Mouse (Mus musculus) midbrain, embryonic 11.5 days (tissue): ENCODE measurements at regions not wholly inside any gene's neighbourhood (a gene's known extent, or its start where the extent isn't known, plus 50 kb on each side); places are given as distances from the start of the nearest gene placed in this dataset.

Source experiments
- ATAC-seq: fragments of 200-750 bp; cut with Nextera tagmentation; 2 replicates; pipeline ENCODE4 v1.8.0; 2017; ENCODE audit warnings: moderate TSS enrichment, moderate library complexity; ENCODE audit not compliant: low FRiP score
- DNase-seq: peaks from one replicate; pipeline ENCODE4 v3.0.0; 2015; ENCODE audit warnings: low spot score; ENCODE audit errors: missing footprints
- H3K27ac ChIP-seq: fragments of 300-500 bp; sonication (generic); 2 replicates; pipeline ENCODE4 v1.5.1; 2014; ENCODE audit warnings: low read depth, low read length
- H3K27me3 ChIP-seq: fragments of 300-500 bp; sonication (generic); 2 replicates; pipeline ENCODE4 v1.6.1; 2014; ENCODE audit warnings: mild to moderate bottlenecking, low read length, moderate library complexity, mixed read lengths; ENCODE audit not compliant: control insufficient read depth, insufficient read depth
- H3K36me3 ChIP-seq: fragments of 300-500 bp; sonication (generic); 2 replicates; pipeline ENCODE4 v1.6.1; 2014; ENCODE audit warnings: mild to moderate bottlenecking, low read length, moderate library complexity, mixed read lengths; ENCODE audit not compliant: control insufficient read depth, insufficient read depth
- H3K4me1 ChIP-seq: fragments of 300-500 bp; sonication (generic); 2 replicates; pipeline ENCODE4 v1.6.1; 2014; ENCODE audit warnings: low read length; ENCODE audit not compliant: control insufficient read depth, insufficient read depth
- H3K4me2 ChIP-seq: fragments of 300-500 bp; sonication (generic); 2 replicates; pipeline ENCODE4 v1.6.1; 2014; ENCODE audit warnings: mild to moderate bottlenecking, moderate library complexity
- H3K4me3 ChIP-seq: fragments of 300-500 bp; sonication (generic); 2 replicates; pipeline ENCODE4 v1.5.1; 2014; ENCODE audit warnings: low read depth, low read length
- H3K9ac ChIP-seq: fragments of 300-500 bp; sonication (generic); 2 replicates; pipeline ENCODE4 v1.6.1; 2014; ENCODE audit warnings: low read length
- H3K9me3 ChIP-seq: fragments of 300-500 bp; sonication (generic); 2 replicates; pipeline ENCODE4 v1.6.1; 2016; ENCODE audit warnings: low read length; ENCODE audit not compliant: control insufficient read depth
- WGBS: fragments of 180-500 bp; shearing (Covaris S2); extraction: QIAGEN DNeasy Blood & Tissue Kit; methylation state at CpG from one replicate; pipeline ENCODE4 v1.1.7; 2014; 5-methylcytosine and 5-hydroxymethylcytosine counted together

DNA sequence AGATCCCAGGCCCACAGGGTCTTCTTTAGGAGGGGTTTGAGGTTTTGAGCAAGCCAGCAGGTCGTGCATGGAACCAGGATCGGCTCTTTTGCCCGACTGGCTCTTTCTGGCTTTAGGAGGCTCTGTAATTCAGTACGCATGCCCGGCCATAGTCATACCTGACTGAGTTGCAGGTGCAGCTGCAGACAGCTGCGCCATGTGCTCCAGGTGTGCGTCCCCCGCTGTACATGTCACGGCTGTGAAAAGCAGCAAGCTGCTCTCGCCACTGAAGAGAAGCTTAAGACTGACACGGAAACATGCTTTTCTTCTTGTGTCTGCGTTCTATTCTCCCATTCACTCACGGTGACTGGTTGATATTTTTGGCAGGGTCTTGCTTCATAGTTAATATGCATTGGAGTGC is 123.2 kb upstream of the Satb1 start:
- H3K36me3 ChIP-seq = no peaks in the 10 kb centered on the region
- no peaks in the 10 kb centered on the region for H3K4me1 ChIP-seq
- H3K27ac ChIP-seq = no peak overlapping the region
- no peak for ATAC-seq
- DNase-seq = no peak
- no peak overlapping the region for H3K4me2 ChIP-seq
- H3K4me3 ChIP-seq = no peak overlapping the region
- 91% methylated on average over 13 of the region's 13 CpGs for WGBS
- no peaks in the 10 kb centered on the region for H3K27me3 ChIP-seq
- H3K9ac ChIP-seq = no peak overlapping the region
- no peaks in the 10 kb centered on the region for H3K9me3 ChIP-seq

- ATAC-seq (no peak), DNase-seq (no peak)
- Histone ChIP-seq H3K36me3 (no peaks in the 10 kb centered on the region), H3K27me3 (no peaks in the 10 kb centered on the region), H3K9me3 (no peaks in the 10 kb centered on the region), H3K4me3 (no peak overlapping the region), H3K9ac (no peak overlapping the region), H3K27ac (no peak overlapping the region), H3K4me1 (no peaks in the 10 kb centered on the region), H3K4me2 (no peak overlapping the region)
- WGBS = 83% methylated on average over 5 of the region's 5 CpGs
Measured at GRCm38 (mm10) chr17:51937707-51938106, 104.6 kb upstream of the Satb1 start.

GRCm38 (mm10) chr17:51936071-51936470 is 103.0 kb upstream of the Satb1 start:
- Histone ChIP-seq H3K27ac (no peak overlapping the region), H3K4me3 (no peak overlapping the region), H3K4me1 (no peaks in the 10 kb centered on the region), H3K9me3 (no peaks in the 10 kb centered on the region), H3K27me3 (no peaks in the 10 kb centered on the region), H3K4me2 (no peak overlapping the region), H3K36me3 (no peaks in the 10 kb centered on the region), H3K9ac (no peak overlapping the region)
- DNase-seq = no peak
- ATAC-seq = no peak
- WGBS = 85% methylated on average over 5 of the region's 5 CpGs

- H3K27me3 ChIP-seq = no peaks in the 10 kb centered on the region
- no peaks in the 10 kb centered on the region for H3K36me3 ChIP-seq
- H3K4me1 ChIP-seq = no peaks in the 10 kb centered on the region
- no peak overlapping the region for H3K4me3 ChIP-seq
- no peak for ATAC-seq
- no peak overlapping the region for H3K4me2 ChIP-seq
- H3K9me3 ChIP-seq = no peaks in the 10 kb centered on the region
- no peak for DNase-seq
- no peak overlapping the region for H3K27ac ChIP-seq
- 95% methylated on average over 3 of the region's 3 CpGs for WGBS
- no peak overlapping the region for H3K9ac ChIP-seq
Measured at GRCm38 (mm10) chr17:51926392-51926791, 93.3 kb upstream of the Satb1 start.

DNA sequence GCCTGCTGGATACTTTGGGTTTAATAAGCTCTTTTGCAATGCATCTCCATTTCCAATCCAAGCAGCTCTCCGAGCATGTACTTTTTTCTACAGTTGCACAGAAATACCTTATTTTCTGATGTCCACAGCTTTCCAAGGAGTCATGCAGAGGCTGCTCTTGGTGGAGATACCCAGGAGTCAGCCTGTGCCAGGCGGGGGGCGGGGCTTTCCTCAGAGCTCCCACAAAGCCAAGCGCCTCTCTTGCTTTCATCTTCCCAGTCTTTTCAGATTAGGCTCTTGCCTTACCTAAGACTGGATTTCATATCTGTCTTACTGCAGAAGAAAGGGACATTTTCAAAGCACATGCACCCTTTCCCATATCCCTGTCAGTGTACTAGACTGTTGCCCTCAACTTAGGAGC is 73.9 kb upstream of the Satb1 start:
- Histone ChIP-seq H3K27me3 (no peaks in the 10 kb centered on the region), H3K27ac (no peak overlapping the region), H3K4me3 (no peak overlapping the region), H3K36me3 (no peaks in the 10 kb centered on the region), H3K4me2 (no peak overlapping the region), H3K4me1 (no peaks in the 10 kb centered on the region), H3K9me3 (no peaks in the 10 kb centered on the region), H3K9ac (no peak overlapping the region)
- DNase-seq (no peak), ATAC-seq (no peak)
- WGBS = 76% methylated on average over 4 of the region's 4 CpGs

- no peaks in the 10 kb centered on the region for H3K9me3 ChIP-seq
- no peaks in the 10 kb centered on the region for H3K4me1 ChIP-seq
- no peak overlapping the region for H3K4me3 ChIP-seq
- no peak overlapping the region for H3K4me2 ChIP-seq
- DNase-seq (no peak), ATAC-seq (no peak)
- H3K9ac ChIP-seq = no peak overlapping the region
- no peak overlapping the region for H3K27ac ChIP-seq
- H3K36me3 ChIP-seq = no peaks in the 10 kb centered on the region
- WGBS = 80% methylated on average over 4 of the region's 4 CpGs
- no peaks in the 10 kb centered on the region for H3K27me3 ChIP-seq
Measured at GRCm38 (mm10) chr17:51906418-51906817, 73.3 kb upstream of the Satb1 start.

- no peak overlapping the region for H3K9ac ChIP-seq
- no peak overlapping the region for H3K4me2 ChIP-seq
- WGBS = 78% methylated on average over 3 of the region's 3 CpGs
- H3K4me3 ChIP-seq = no peak overlapping the region
- no peak overlapping the region for H3K27ac ChIP-seq
- no peaks in the 10 kb centered on the region for H3K9me3 ChIP-seq
- H3K27me3 ChIP-seq = no peaks in the 10 kb centered on the region
- H3K4me1 ChIP-seq = no peaks in the 10 kb centered on the region
- H3K36me3 ChIP-seq = no peaks in the 10 kb centered on the region
- DNase-seq (no peak), ATAC-seq (no peak)
Measured at GRCm38 (mm10) chr17:51903885-51904284, 70.8 kb upstream of the Satb1 start.

- no peak for DNase-seq
- Histone ChIP-seq H3K9ac (no peak overlapping the region), H3K4me3 (no peak overlapping the region), H3K36me3 (no peaks in the 10 kb centered on the region), H3K4me2 (no peak overlapping the region), H3K27ac (no peak overlapping the region), H3K4me1 (no peaks in the 10 kb centered on the region), H3K27me3 (no peaks in the 10 kb centered on the region), H3K9me3 (no peaks in the 10 kb centered on the region)
- WGBS = 73% methylated on average over 2 of the region's 2 CpGs
- no peak for ATAC-seq
Measured at GRCm38 (mm10) chr17:51899376-51899775, 66.3 kb upstream of the Satb1 start.

DNA sequence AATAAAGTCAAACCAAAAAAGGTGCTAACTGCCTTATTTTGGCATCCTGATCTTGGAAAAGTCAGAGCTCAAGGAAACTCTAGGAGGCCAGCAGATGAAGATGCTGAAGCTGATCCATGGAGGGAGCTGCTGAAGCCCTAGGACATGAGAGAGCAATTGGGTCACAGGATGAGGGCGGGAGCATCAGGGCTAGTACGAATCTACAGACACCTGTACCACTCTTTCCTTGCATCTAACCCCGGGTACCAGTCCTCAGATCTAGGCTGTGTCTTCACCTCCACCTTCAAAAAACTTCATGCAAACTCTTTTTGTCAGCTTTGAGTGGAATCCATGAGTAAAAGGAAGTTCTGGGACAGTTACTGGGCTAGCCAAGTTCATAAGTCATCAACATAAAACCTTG is 63.1 kb upstream of the Satb1 start:
- H3K9me3 ChIP-seq = no peaks in the 10 kb centered on the region
- DNase-seq (no peak), ATAC-seq (no peak)
- no peak overlapping the region for H3K4me2 ChIP-seq
- H3K9ac ChIP-seq = no peak overlapping the region
- H3K4me1 ChIP-seq = no peaks in the 10 kb centered on the region
- no peak overlapping the region for H3K27ac ChIP-seq
- no peaks in the 10 kb centered on the region for H3K27me3 ChIP-seq
- no peak overlapping the region for H3K4me3 ChIP-seq
- WGBS = 93% methylated on average over 3 of the region's 3 CpGs
- no peaks in the 10 kb centered on the region for H3K36me3 ChIP-seq

- no peak overlapping the region for H3K27ac ChIP-seq
Measured at GRCm38 (mm10) chr17:51894278-51894677, 61.2 kb upstream of the Satb1 start.

More at GRCm38 (mm10) chr17:51894278-51894677, 61.2 kb upstream of the Satb1 start:
- H3K27me3 ChIP-seq = no peaks in the 10 kb centered on the region
- no peak overlapping the region for H3K4me3 ChIP-seq
- no peak overlapping the region for H3K9ac ChIP-seq
- no peaks in the 10 kb centered on the region for H3K4me1 ChIP-seq
- 95% methylated on average over 8 of the region's 8 CpGs for WGBS
- DNase-seq (no peak), ATAC-seq (no peak)
- no peaks in the 10 kb centered on the region for H3K9me3 ChIP-seq
- no peaks in the 10 kb centered on the region for H3K36me3 ChIP-seq
- no peak overlapping the region for H3K4me2 ChIP-seq
